Mouse (Mus musculus) liver, adult 2 months (tissue): ENCODE measurements at regions not wholly inside any gene's neighbourhood (a gene's known extent, or its start where the extent isn't known, plus 50 kb on each side); places are given as distances from the start of the nearest gene placed in this dataset.

Source experiments
- DNase-seq: peaks from one replicate; pipeline ENCODE4 v3.0.0-alpha.2; 2011; ENCODE audit warnings: low read depth, low spot score; ENCODE audit errors: extremely low read depth
- H3K27ac ChIP-seq: fragments of 200-500 bp; replicated peaks from 2 replicates; pipeline ENCODE4 v1.5.1; 2012; ENCODE audit warnings: low read depth, mild to moderate bottlenecking, control low read depth, inconsistent platforms, low read length; ENCODE audit not compliant: insufficient read depth
- H3K27me3 ChIP-seq: fragments of 200-500 bp; 2 replicates; pipeline ENCODE4 v1.6.1; 2012; ENCODE audit warnings: mild to moderate bottlenecking, moderate library complexity, low read length, inconsistent platforms; ENCODE audit not compliant: control insufficient read depth, insufficient read depth
- H3K36me3 ChIP-seq: fragments of 200-500 bp; 2 replicates; pipeline ENCODE4 v1.6.1; 2012; ENCODE audit warnings: low read length, inconsistent platforms; ENCODE audit not compliant: control insufficient read depth, insufficient read depth
- H3K4me1 ChIP-seq: fragments of 200-500 bp; 2 replicates; pipeline ENCODE4 v1.6.1; 2011; ENCODE audit warnings: low read length; ENCODE audit not compliant: control insufficient read depth, insufficient read depth
- H3K4me3 ChIP-seq: fragments of 200-500 bp; 2 replicates; pipeline ENCODE4 v1.5.1; 2011; ENCODE audit warnings: low read depth, mild to moderate bottlenecking, control low read depth, low read length, moderate library complexity; ENCODE audit not compliant: insufficient read depth
- H3K79me2 ChIP-seq: fragments of 200-500 bp; 2 replicates; pipeline ENCODE4 v1.6.1; 2012; ENCODE audit warnings: inconsistent platforms, mild to moderate bottlenecking, low read length, moderate library complexity; ENCODE audit not compliant: control insufficient read depth, insufficient read depth
- H3K9ac ChIP-seq: fragments of 200-500 bp; 2 replicates; pipeline ENCODE4 v1.6.1; 2012; ENCODE audit warnings: low read depth, mild to moderate bottlenecking, control low read depth, inconsistent platforms, low read length
- CTCF ChIP-seq: fragments of 200-500 bp; IDR thresholded peaks from 2 replicates; pipeline ENCODE4 v1.5.1; 2011; ENCODE audit warnings: low read depth, low read length, control low read depth
- POLR2A ChIP-seq: fragments of 200-500 bp; IDR thresholded peaks from 2 replicates; pipeline ENCODE4 v1.6.1; 2011; ENCODE audit warnings: low read length, control low read depth; ENCODE audit not compliant: insufficient read depth; ENCODE audit errors: extremely low read depth
- WGBS: fragments of 180-500 bp; shearing (Covaris S2); methylation state at CpG from one replicate; pipeline ENCODE4 v1.1.7; 2018; 5-methylcytosine and 5-hydroxymethylcytosine counted together

DNA sequence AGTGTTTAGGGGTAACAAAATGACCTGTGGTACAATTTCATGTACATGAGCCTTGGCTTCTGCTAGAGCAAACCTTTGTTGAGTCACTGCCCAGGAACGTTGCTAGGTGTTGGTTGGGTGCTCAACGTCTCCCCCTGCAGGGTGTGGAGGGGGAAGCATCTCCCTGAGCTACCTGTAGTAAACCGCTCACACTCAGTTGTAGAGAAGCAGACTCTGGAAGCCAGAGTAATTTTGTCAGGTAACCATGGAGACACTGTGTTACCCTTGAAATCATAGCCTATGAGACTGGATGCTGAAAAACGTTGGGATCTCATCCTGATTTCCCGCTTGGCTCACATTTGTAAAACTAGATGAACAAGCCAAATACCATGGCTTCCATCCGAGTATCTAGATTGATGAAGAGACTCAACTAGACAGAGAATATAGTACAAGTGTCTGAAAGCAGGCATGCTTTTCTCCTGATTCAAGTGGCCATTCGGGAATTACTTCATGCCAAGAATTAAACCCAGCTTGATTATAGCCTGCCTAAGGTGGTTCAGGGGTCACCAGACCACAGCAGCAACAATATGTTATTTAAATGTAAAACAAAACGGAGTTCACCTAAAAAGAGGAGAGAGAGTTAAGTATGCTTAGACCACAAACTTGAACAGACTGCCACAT, 63.7 kb upstream of the Ctla4 start:
- Histone ChIP-seq H3K4me3 (no peak overlapping the region), H3K4me1 (peaks cover 20% of the 10 kb centered on the region), H3K27me3 (no peaks in the 10 kb centered on the region), H3K9ac (no peak overlapping the region), H3K27ac (no peak overlapping the region), H3K36me3 (no peaks in the 10 kb centered on the region), H3K79me2 (no peaks in the 10 kb centered on the region)
- peak; percentile 82 for TF ChIP-seq CTCF
- TF ChIP-seq POLR2A, result no peak
- DNase-seq, result peak; percentile 57
- 67% methylated on average over 8 of the region's 8 CpGs for WGBS

DNA sequence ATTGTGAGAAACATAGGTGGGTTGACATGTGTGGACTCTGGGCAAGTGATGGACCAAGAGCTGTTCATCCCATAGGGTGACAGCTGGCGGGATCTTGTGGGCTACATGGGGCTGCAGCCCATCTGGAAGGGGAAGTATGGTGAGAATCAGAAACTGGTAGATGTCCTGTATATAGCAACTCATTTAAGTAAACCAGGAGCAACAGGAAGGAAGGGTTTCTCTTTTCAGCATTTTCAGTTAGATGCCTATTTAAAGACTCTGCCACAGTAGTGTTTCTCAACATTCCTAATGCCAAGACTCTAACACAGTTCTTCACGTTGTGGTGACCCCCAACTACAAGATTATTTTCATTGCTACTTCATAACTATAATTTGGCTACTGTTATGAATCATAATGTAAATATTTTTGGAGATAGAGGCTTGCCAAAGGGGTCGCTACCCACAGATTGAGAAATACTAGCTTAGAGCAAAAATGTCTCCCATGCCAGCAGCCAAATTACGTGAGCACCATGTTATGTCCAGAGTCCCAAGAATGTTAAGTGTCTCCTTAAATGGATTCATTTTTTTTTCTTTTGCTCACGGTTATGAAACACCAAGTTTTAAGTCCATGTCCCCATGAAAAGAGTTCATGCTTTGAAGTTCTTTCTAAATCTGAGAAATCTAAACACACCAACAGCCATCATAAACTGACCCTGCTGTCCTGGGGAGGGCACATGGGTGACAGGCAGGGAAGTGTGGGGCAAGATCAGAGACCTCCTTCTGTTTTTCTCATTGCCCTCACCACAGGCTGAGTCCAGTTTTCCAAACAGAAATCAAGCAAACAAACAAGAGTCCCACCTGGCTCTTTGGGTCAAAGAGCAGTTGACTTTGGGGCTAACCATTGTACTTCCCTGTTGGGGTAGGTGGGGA, 62.3 kb upstream of the Ctla4 start:
- Histone ChIP-seq H3K4me3 (no peak overlapping the region), H3K9ac (no peak overlapping the region), H3K27me3 (no peaks in the 10 kb centered on the region), H3K79me2 (no peaks in the 10 kb centered on the region), H3K36me3 (no peaks in the 10 kb centered on the region), H3K27ac (peak overlapping the region; percentile 74), H3K4me1 (peaks cover 22% of the 10 kb centered on the region)
- peak; percentile 84 for DNase-seq
- TF ChIP-seq CTCF (no peak), POLR2A (no peak)
- WGBS, result 35% methylated on average over 5 of the region's 5 CpGs

DNA sequence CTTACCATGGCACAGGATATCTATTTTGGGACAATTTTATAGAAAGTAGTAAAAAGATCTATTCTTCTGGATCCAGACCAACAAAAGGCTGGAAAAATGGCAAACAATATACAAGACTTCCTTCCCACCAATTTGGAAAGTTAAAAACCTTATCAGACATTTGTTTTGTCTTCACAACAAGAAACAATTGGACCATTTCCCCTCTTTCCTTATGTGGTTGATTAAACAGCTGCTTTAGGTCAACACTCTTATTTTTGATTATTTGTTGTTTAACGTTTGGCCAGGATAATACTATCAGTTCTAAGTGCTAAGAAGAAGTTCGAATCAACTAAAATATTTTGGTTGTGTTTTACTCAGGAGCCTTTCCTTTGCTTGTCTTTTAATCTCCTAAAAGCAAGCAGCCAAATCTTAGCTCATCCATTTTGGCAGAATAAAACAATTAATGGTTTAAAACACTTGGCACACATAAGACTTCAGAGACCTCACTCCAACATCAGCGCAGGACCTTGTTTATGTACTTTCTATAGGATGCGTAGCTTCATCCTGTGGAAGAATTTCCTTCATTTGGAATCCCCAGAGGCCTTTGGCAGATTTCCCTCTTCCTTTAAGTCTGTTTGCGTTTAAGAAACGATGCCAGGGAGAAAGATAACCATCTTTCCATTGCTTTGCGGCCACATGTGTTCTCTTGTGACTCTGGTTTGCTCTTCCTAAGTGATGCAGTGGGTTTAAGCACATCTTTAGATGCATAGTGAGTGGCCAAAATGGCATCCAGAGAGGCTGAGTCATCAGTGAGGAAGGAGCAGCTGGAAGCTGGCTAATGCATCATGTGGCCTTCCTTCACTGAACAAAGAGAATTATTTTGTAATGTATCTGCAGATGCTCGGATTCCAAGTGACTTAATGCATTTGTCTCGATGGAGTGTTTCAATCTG, 61.3 kb upstream of the Ctla4 start:
- no peak for TF ChIP-seq POLR2A
- TF ChIP-seq CTCF, result no peak
- H3K4me3 ChIP-seq, result no peak overlapping the region
- H3K9ac ChIP-seq, result no peak overlapping the region
- no peaks in the 10 kb centered on the region for H3K27me3 ChIP-seq
- peak; percentile 54 for DNase-seq
- peak overlapping the region; percentile 74 for H3K27ac ChIP-seq
- H3K79me2 ChIP-seq, result no peaks in the 10 kb centered on the region
- no peaks in the 10 kb centered on the region for H3K36me3 ChIP-seq
- WGBS, result 58% methylated on average over 9 of the region's 9 CpGs
- H3K4me1 ChIP-seq, result peaks cover 27% of the 10 kb centered on the region

DNA sequence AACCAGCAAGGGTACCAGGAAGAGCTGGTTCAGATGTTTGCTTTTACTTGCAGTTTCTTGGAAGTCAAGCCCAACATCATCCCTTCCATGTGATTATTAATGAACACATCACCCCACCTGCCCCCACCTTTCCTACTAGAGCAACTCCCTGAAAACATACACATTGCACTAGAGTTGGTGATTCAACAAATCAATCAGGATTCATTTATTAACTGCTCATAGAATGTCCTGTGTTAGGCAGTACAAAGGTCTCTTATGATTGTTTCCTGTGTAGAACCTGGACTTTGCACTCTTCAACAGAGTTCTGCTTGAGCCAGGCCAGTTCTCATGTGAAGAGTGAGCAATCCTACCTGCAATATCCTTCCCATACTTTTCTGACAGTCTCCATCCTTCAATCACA, 59.8 kb upstream of the Ctla4 start:
- Histone ChIP-seq H3K27ac (peak overlapping the region; percentile 74), H3K4me1 (peaks cover 21% of the 10 kb centered on the region), H3K9ac (no peak overlapping the region), H3K27me3 (no peaks in the 10 kb centered on the region), H3K4me3 (no peak overlapping the region), H3K36me3 (no peaks in the 10 kb centered on the region), H3K79me2 (no peaks in the 10 kb centered on the region)
- TF ChIP-seq POLR2A (no peak), CTCF (no peak)
- DNase-seq, result peak; percentile 98

DNA sequence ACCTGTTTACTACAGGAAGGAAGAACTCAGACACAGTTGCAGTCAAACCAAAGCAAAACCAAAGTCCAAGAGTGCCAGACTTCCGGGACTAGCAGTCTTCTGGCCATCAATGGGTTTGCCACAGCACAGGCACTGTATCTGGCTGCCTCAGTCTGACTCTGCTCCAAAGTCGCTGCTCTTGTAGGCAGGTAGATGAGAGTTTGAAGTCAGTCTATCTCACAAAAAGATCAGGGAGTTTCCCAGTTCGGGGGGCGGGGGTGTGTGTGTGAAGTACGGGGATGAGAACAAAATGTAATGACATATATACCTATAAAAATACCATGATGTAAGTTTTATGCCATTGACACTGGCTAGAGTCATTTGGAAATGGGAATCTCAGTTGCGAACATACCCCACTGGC, 58.6 kb upstream of the Ctla4 start:
- 84% methylated on average over 6 of the region's 6 CpGs for WGBS
- peak; percentile 56 for DNase-seq
- Histone ChIP-seq H3K79me2 (no peaks in the 10 kb centered on the region), H3K9ac (no peak overlapping the region), H3K4me3 (no peak overlapping the region), H3K36me3 (no peaks in the 10 kb centered on the region), H3K4me1 (peaks cover 21% of the 10 kb centered on the region), H3K27ac (no peak overlapping the region; the same call in 1 of the 2 replicates), H3K27me3 (no peaks in the 10 kb centered on the region)
- no peak for TF ChIP-seq CTCF
- no peak for TF ChIP-seq POLR2A
